Mouse (Mus musculus) urinary bladder, postnatal 14 days (tissue): ENCODE measurements around the gene Olfr308.
"Not testable (repeated sequence)": the region's sequence is repeated elsewhere in the genome, so short reads cannot be mapped to it uniquely, and the experiment has no call there.

ENCODE experiments used
- DNase-seq: peaks from one replicate; pipeline ENCODE4 v3.0.0; 2021; ENCODE audit warnings: low spot score

Gene Olfr308

GRCm38 (mm10) chr7:86325530-86325929 lies at the start of gene Olfr308:
Gene Olfr308 (minus strand): TSS chr7:86325630.
- no peak for DNase-seq

GRCm38 (mm10) chr7:86366828-86367227 lies 41.4 kb upstream of the Olfr308 start, which contains the start of gene Olfr305:
Gene Olfr305 (minus strand): TSS chr7:86366928.
- DNase-seq: no peak

- DNase-seq: not testable (repeated sequence)
These were observed 20.9 kb upstream of the Olfr308 start for GRCm38 (mm10) chr7:86346296-86346695.

- DNase-seq: no peak
These were observed 18.8 kb upstream of the Olfr308 start for GRCm38 (mm10) chr7:86344253-86344652.

GRCm38 (mm10) chr7:86342881-86343565 lies 17.6 kb upstream of the Olfr308 start:
- no peak for DNase-seq

GRCm38 (mm10) chr7:86337486-86337885 lies 12.1 kb upstream of the Olfr308 start, which contains the start of gene Olfr307:
Gene Olfr307 (minus strand): TSS chr7:86337586.
- DNase-seq: no peak

GRCm38 (mm10) chr7:86321323-86321722 lies 4.1 kb downstream of the Olfr308 start:
- DNase-seq: no peak

- no peak for DNase-seq
These were observed 11.8 kb downstream of the Olfr308 start, which contains the start of gene Olfr309 for GRCm38 (mm10) chr7:86313608-86314007. Gene Olfr309 (minus strand): TSS chr7:86313708.

- no peak for DNase-seq
These were observed 48.4 kb downstream of the Olfr308 start, which contains the start of gene Olfr310 for GRCm38 (mm10) chr7:86277072-86277471. Gene Olfr310 (minus strand): TSS chr7:86277172.
